Mouse (Mus musculus): Measurements from ENCODE around the gene Rpa2. TPM values are rescaled to one million over a fixed set of nuclear protein-coding genes. Genes with fewer than 3 reads are reported as not detected.
A peak's percentile ranks its signal among the peaks of the same experiment; 100 is the strongest.

The Rpa2 gene
- polyA plus RNA-seq, 1 experiment from 2014 or later, result 26.6 TPM

DNA sequence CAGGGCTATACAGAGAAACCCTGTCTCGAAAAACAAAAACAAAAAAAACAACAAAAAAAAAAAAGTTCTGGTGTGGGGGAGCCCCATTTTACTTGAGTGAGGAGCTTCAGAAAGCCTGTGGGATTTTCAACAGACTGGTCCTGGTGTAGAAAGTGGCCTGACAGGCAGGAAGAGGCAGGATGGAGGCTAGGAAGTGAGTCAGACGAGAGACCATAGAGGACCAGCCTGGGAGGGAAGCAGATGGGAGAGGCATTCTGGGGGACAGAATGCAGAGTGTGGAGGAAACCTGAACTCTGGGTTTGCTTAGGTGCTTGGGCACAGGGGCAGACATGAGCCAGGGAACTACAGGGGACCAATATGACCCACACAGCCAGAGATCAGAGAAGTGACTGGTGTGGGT lies 48.7 kb downstream of the Rpa2 start:
- no peaks in the 10 kb centered on the region for H3K4me1 ChIP-seq (replicated peaks; ENCODE audit: control insufficient read depth, insufficient read depth, low read length)
- H3K27ac ChIP-seq (ENCODE audit: low read depth, low read length), result no peak overlapping the region
- 68% methylated on average over 2 of the region's 2 CpGs for WGBS
- ATAC-seq, result no peak
- H3K27me3 ChIP-seq (replicated peaks; ENCODE audit: control insufficient read depth, insufficient read depth, low read length), result no peaks in the 10 kb centered on the region
- H3K9me3 ChIP-seq (ENCODE audit: control insufficient read depth), result no peaks in the 10 kb centered on the region
- H3K4me3 ChIP-seq (ENCODE audit: low read depth, low read length), result no peak overlapping the region
- no peak overlapping the region for H3K4me2 ChIP-seq (replicated peaks; ENCODE audit: low read depth)
- TF ChIP-seq CTCF (IDR thresholded peaks at IDR 0.05; ENCODE audit: low read depth), result no peak
- H3K9ac ChIP-seq (ENCODE audit: low read depth, low read length), result no peak overlapping the region
- no peaks in the 10 kb centered on the region for H3K36me3 ChIP-seq (ENCODE audit: control insufficient read depth, insufficient read depth)

- Histone ChIP-seq H3K4me2 (replicated peaks; ENCODE audit: low read depth) (no peak overlapping the region), H3K4me1 (replicated peaks; ENCODE audit: control insufficient read depth, insufficient read depth, low read length) (no peaks in the 10 kb centered on the region), H3K9ac (ENCODE audit: low read depth, low read length) (no peak overlapping the region), H3K27ac (ENCODE audit: low read depth, low read length) (no peak overlapping the region), H3K9me3 (ENCODE audit: control insufficient read depth) (no peaks in the 10 kb centered on the region), H3K36me3 (ENCODE audit: control insufficient read depth, insufficient read depth) (no peaks in the 10 kb centered on the region), H3K4me3 (ENCODE audit: low read depth, low read length) (no peak overlapping the region), H3K27me3 (replicated peaks; ENCODE audit: control insufficient read depth, insufficient read depth, low read length) (no peaks in the 10 kb centered on the region)
- 52% methylated on average over 2 of the region's 2 CpGs for WGBS
- no peak for ATAC-seq
- 0 out of 2 replicates have a peak, but pooled peaks have one; percentile 10 for TF ChIP-seq CTCF (IDR thresholded peaks at IDR 0.05; ENCODE audit: low read depth)
Measured at GRCm38 (mm10) chr4:132818442-132818841, 50.3 kb downstream of the Rpa2 start.

- WGBS, result 70% methylated on average over 8 of the region's 8 CpGs
- no peaks in the 10 kb centered on the region for H3K4me1 ChIP-seq (replicated peaks; ENCODE audit: control insufficient read depth, insufficient read depth, low read length)
- no peak overlapping the region for H3K27ac ChIP-seq (ENCODE audit: low read depth, low read length)
- peaks cover 26% of the 10 kb centered on the region for H3K36me3 ChIP-seq (ENCODE audit: control insufficient read depth, insufficient read depth)
- no peak overlapping the region for H3K4me3 ChIP-seq (ENCODE audit: low read depth, low read length)
- no peaks in the 10 kb centered on the region for H3K27me3 ChIP-seq (replicated peaks; ENCODE audit: control insufficient read depth, insufficient read depth, low read length)
- H3K9ac ChIP-seq (ENCODE audit: low read depth, low read length), result no peak overlapping the region
- TF ChIP-seq CTCF (IDR thresholded peaks at IDR 0.05; ENCODE audit: low read depth), result peak; percentile 87
- H3K9me3 ChIP-seq (ENCODE audit: control insufficient read depth), result no peaks in the 10 kb centered on the region
- no peak overlapping the region for H3K4me2 ChIP-seq (replicated peaks; ENCODE audit: low read depth)
- ATAC-seq, result peak; percentile 43
Measured at GRCm38 (mm10) chr4:132823614-132824366, 55.7 kb downstream of the Rpa2 start.

Other genes with a start within 250 kb of the Rpa2 start
- 1,746 and 1,835 TPM in 2 replicates for gene Atpif1, start 234.7 kb upstream of the Rpa2 start, polyA plus RNA-seq (2015; fragmentation: Nextera tagmentation; extraction: Ambion mirVana)
- 119 and 120 TPM in 2 replicates for gene Dnajc8, start 232.8 kb upstream of the Rpa2 start, polyA plus RNA-seq (2015; fragmentation: Nextera tagmentation; extraction: Ambion mirVana)
- gene Ptafr, start 204.3 kb upstream of the Rpa2 start, polyA plus RNA-seq (2015; fragmentation: Nextera tagmentation; extraction: Ambion mirVana), result 4.7 and 5.2 TPM in 2 replicates
- gene Eya3, start 129.3 kb upstream of the Rpa2 start, polyA plus RNA-seq (2015; fragmentation: Nextera tagmentation; extraction: Ambion mirVana), result 10.1 and 10.8 TPM in 2 replicates
- 1.8 and 3.3 TPM in 2 replicates for gene Xkr8, start 35.8 kb upstream of the Rpa2 start, polyA plus RNA-seq (2015; fragmentation: Nextera tagmentation; extraction: Ambion mirVana)
- 2.9 TPM in 2 replicates for gene Smpdl3b, start 11.1 kb upstream of the Rpa2 start, polyA plus RNA-seq (2015; fragmentation: Nextera tagmentation; extraction: Ambion mirVana)
- 1.3 and 1.4 TPM in 2 replicates for gene Themis2, start 28.1 kb downstream of the Rpa2 start, polyA plus RNA-seq (2015; fragmentation: Nextera tagmentation; extraction: Ambion mirVana)
- gene Ppp1r8, start 74.8 kb downstream of the Rpa2 start, polyA plus RNA-seq (2015; fragmentation: Nextera tagmentation; extraction: Ambion mirVana), result 16.8 and 18.5 TPM in 2 replicates
- gene Stx12, start 116.2 kb downstream of the Rpa2 start, polyA plus RNA-seq (2015; fragmentation: Nextera tagmentation; extraction: Ambion mirVana), result 52.9 and 53.7 TPM in 2 replicates
- 46.5 and 58.8 TPM in 2 replicates for gene Fam76a, start 154.2 kb downstream of the Rpa2 start, polyA plus RNA-seq (2015; fragmentation: Nextera tagmentation; extraction: Ambion mirVana)
- 2.0 and 2.4 TPM in 2 replicates for gene Fgr, start 205.8 kb downstream of the Rpa2 start, polyA plus RNA-seq (2015; fragmentation: Nextera tagmentation; extraction: Ambion mirVana)
- 2.4 and 3.1 TPM in 2 replicates for gene Ahdc1, start 242.9 kb downstream of the Rpa2 start, polyA plus RNA-seq (2015; fragmentation: Nextera tagmentation; extraction: Ambion mirVana)

All from intestine, postnatal 0 days (tissue).